Mouse (Mus musculus) neural tube, embryonic 15.5 days (tissue): ENCODE results near the gene Khk. TPM values are rescaled to one million over a fixed set of nuclear protein-coding genes. Genes with fewer than 3 reads are reported as not detected.

Source experiments
- ATAC-seq: fragments of 200-750 bp; cut with Nextera tagmentation; 2 replicates; pipeline ENCODE4 v1.8.0; 2017; ENCODE audit warnings: mild to moderate bottlenecking, moderate TSS enrichment, moderate library complexity; ENCODE audit not compliant: low FRiP score
- H3K27ac ChIP-seq: fragments of 300-500 bp; sonication (generic); replicated peaks from 2 replicates; pipeline ENCODE4 v1.5.1; 2015; ENCODE audit warnings: mild to moderate bottlenecking, inconsistent platforms
- H3K27me3 ChIP-seq: fragments of 300-500 bp; sonication (generic); replicated peaks from 2 replicates; pipeline ENCODE4 v1.6.1; 2015; ENCODE audit warnings: inconsistent platforms
- H3K36me3 ChIP-seq: fragments of 300-500 bp; sonication (generic); 2 replicates; pipeline ENCODE4 v1.6.1; 2015; ENCODE audit warnings: inconsistent platforms
- H3K4me1 ChIP-seq: fragments of 300-500 bp; sonication (generic); 2 replicates; pipeline ENCODE4 v1.6.1; 2015; ENCODE audit warnings: inconsistent platforms
- H3K4me2 ChIP-seq: fragments of 300-500 bp; sonication (generic); 2 replicates; pipeline ENCODE4 v1.6.1; 2015; ENCODE audit warnings: inconsistent platforms, mild to moderate bottlenecking, moderate library complexity
- H3K4me3 ChIP-seq: fragments of 300-500 bp; sonication (generic); replicated peaks from 2 replicates; pipeline ENCODE4 v1.5.1; 2015; ENCODE audit warnings: mild to moderate bottlenecking, inconsistent platforms
- H3K9ac ChIP-seq: fragments of 300-500 bp; sonication (generic); replicated peaks from 2 replicates; pipeline ENCODE4 v1.6.1; 2015; ENCODE audit warnings: mild to moderate bottlenecking, inconsistent platforms
- H3K9me3 ChIP-seq: fragments of 300-500 bp; sonication (generic); replicated peaks from 2 replicates; pipeline ENCODE4 v1.6.1; 2016; ENCODE audit warnings: inconsistent platforms
- WGBS: fragments of 180-500 bp; shearing (Covaris S2); methylation state at CpG from one replicate; pipeline ENCODE4 v1.1.7; 2015; ENCODE audit warnings: mixed read lengths; 5-methylcytosine and 5-hydroxymethylcytosine counted together
- polyA plus RNA-seq: library from polyadenylated mRNA; unstranded; fragments of >200 nt; fragmentation: Nextera tagmentation; extraction: Ambion mirVana; gene quantifications from 2 replicates; pipeline ENCODE4 v1.2.1, GENCODE M21; 2015

The Khk gene
- polyA plus RNA-seq, 1 experiment from 2014 or later: 12.7 TPM

GRCm38 (mm10) chr5:30914849-30915248 lies 6.4 kb upstream of the Khk start:
- peak overlapping the region; percentile 49 for H3K4me2 ChIP-seq
- H3K9ac ChIP-seq: no peak overlapping the region
- 81% methylated on average over 6 of the region's 6 CpGs for WGBS

GRCm38 (mm10) chr5:30915456-30915855 lies 5.8 kb upstream of the Khk start:
- 68% methylated on average over 9 of the region's 9 CpGs for WGBS
- ATAC-seq: peak; percentile 15
- H3K4me2 ChIP-seq: peak overlapping the region; percentile 49
- H3K27ac ChIP-seq: peak overlapping the region; percentile 52; the same call in 1 of the 2 replicates
- no peaks in the 10 kb centered on the region for H3K36me3 ChIP-seq
- no peaks in the 10 kb centered on the region for H3K27me3 ChIP-seq
- peaks cover 28% of the 10 kb centered on the region for H3K4me1 ChIP-seq
- H3K9me3 ChIP-seq: no peaks in the 10 kb centered on the region
- H3K9ac ChIP-seq: no peak overlapping the region
- peak overlapping the region; percentile 33 for H3K4me3 ChIP-seq

More at GRCm38 (mm10) chr5:30914849-30915248, 6.4 kb upstream of the Khk start:
- Histone ChIP-seq H3K4me1 (peaks cover 22% of the 10 kb centered on the region), H3K27ac (no peak overlapping the region), H3K4me3 (peak overlapping the region; percentile 33), H3K36me3 (no peaks in the 10 kb centered on the region), H3K27me3 (no peaks in the 10 kb centered on the region), H3K9me3 (no peaks in the 10 kb centered on the region)
- no peak for ATAC-seq

GRCm38 (mm10) chr5:30915974-30916433 lies 5.2 kb upstream of the Khk start:
- ATAC-seq: peak; percentile 80
- WGBS: 1% methylated on average over 7 of the region's 7 CpGs
- Histone ChIP-seq H3K4me2 (peak overlapping the region; percentile 49), H3K9ac (no peak overlapping the region), H3K36me3 (no peaks in the 10 kb centered on the region), H3K27ac (peak overlapping the region; percentile 64), H3K9me3 (no peaks in the 10 kb centered on the region), H3K4me3 (peak overlapping the region; percentile 33; the same call in 1 of the 2 replicates), H3K27me3 (no peaks in the 10 kb centered on the region), H3K4me1 (peaks cover 33% of the 10 kb centered on the region)

GRCm38 (mm10) chr5:30916841-30917240 lies 4.4 kb upstream of the Khk start:
- no peaks in the 10 kb centered on the region for H3K36me3 ChIP-seq
- no peak overlapping the region for H3K27ac ChIP-seq
- no peak overlapping the region for H3K4me3 ChIP-seq
- H3K4me2 ChIP-seq: no peak overlapping the region
- 98% methylated on average over 9 of the region's 9 CpGs for WGBS
- H3K27me3 ChIP-seq: no peaks in the 10 kb centered on the region
- ATAC-seq: no peak
- peaks cover 41% of the 10 kb centered on the region for H3K4me1 ChIP-seq
- H3K9ac ChIP-seq: no peak overlapping the region
- no peaks in the 10 kb centered on the region for H3K9me3 ChIP-seq

- no peak overlapping the region for H3K9ac ChIP-seq
- peaks cover 44% of the 10 kb centered on the region for H3K4me1 ChIP-seq
- no peaks in the 10 kb centered on the region for H3K9me3 ChIP-seq
- no peaks in the 10 kb centered on the region for H3K27me3 ChIP-seq
- H3K36me3 ChIP-seq: no peaks in the 10 kb centered on the region
- 90% methylated on average over 11 of the region's 11 CpGs for WGBS
- no peak overlapping the region for H3K27ac ChIP-seq
- no peak overlapping the region for H3K4me2 ChIP-seq
- ATAC-seq: no peak
- no peak overlapping the region for H3K4me3 ChIP-seq
Observed at GRCm38 (mm10) chr5:30917348-30917747, 3.9 kb upstream of the Khk start.

GRCm38 (mm10) chr5:30917891-30918670 lies 3.1 kb upstream of the Khk start:
- H3K36me3 ChIP-seq: no peaks in the 10 kb centered on the region
- H3K4me2 ChIP-seq: no peak overlapping the region
- ATAC-seq: no peak
- H3K4me3 ChIP-seq: no peak overlapping the region
- H3K27ac ChIP-seq: no peak overlapping the region
- no peaks in the 10 kb centered on the region for H3K27me3 ChIP-seq
- WGBS: 88% methylated on average over 31 of the region's 31 CpGs
- no peaks in the 10 kb centered on the region for H3K9me3 ChIP-seq
- H3K9ac ChIP-seq: no peak overlapping the region
- H3K4me1 ChIP-seq: peaks cover 42% of the 10 kb centered on the region

GRCm38 (mm10) chr5:30918691-30919090 lies 2.5 kb upstream of the Khk start:
- no peak overlapping the region for H3K9ac ChIP-seq
- H3K4me3 ChIP-seq: no peak overlapping the region
- ATAC-seq: no peak
- no peaks in the 10 kb centered on the region for H3K9me3 ChIP-seq
- 81% methylated on average over 8 of the region's 8 CpGs for WGBS
- no peaks in the 10 kb centered on the region for H3K27me3 ChIP-seq
- no peak overlapping the region for H3K27ac ChIP-seq
- no peaks in the 10 kb centered on the region for H3K36me3 ChIP-seq
- H3K4me2 ChIP-seq: no peak overlapping the region
- H3K4me1 ChIP-seq: peaks cover 40% of the 10 kb centered on the region

GRCm38 (mm10) chr5:30919831-30920614 lies 1.2 kb upstream of the Khk start:
- no peaks in the 10 kb centered on the region for H3K9me3 ChIP-seq
- no peaks in the 10 kb centered on the region for H3K36me3 ChIP-seq
- no peaks in the 10 kb centered on the region for H3K27me3 ChIP-seq
- H3K4me1 ChIP-seq: peaks cover 40% of the 10 kb centered on the region
- WGBS: 61% methylated on average over 11 of the region's 11 CpGs
- H3K4me3 ChIP-seq: no peak overlapping the region
- H3K4me2 ChIP-seq: peak overlapping the region; percentile 91; the same call in 1 of the 2 replicates
- H3K9ac ChIP-seq: no peak overlapping the region
- no peak for ATAC-seq
- H3K27ac ChIP-seq: 0 out of 2 replicates have a peak overlapping the region, but pooled peaks have one; percentile 9

GRCm38 (mm10) chr5:30920621-30921020 lies 610 bp upstream of the Khk start:
- Histone ChIP-seq H3K27me3 (no peaks in the 10 kb centered on the region), H3K4me2 (peak overlapping the region; percentile 91), H3K4me3 (no peak overlapping the region), H3K9ac (no peak overlapping the region), H3K4me1 (peaks cover 37% of the 10 kb centered on the region), H3K36me3 (no peaks in the 10 kb centered on the region), H3K27ac (no peak overlapping the region), H3K9me3 (no peaks in the 10 kb centered on the region)
- 61% methylated on average over 19 of the region's 19 CpGs for WGBS
- ATAC-seq: no peak

- Histone ChIP-seq H3K9ac (peak overlapping the region; percentile 64), H3K36me3 (no peaks in the 10 kb centered on the region), H3K4me2 (peak overlapping the region; percentile 91), H3K4me1 (peaks cover 30% of the 10 kb centered on the region), H3K9me3 (no peaks in the 10 kb centered on the region), H3K4me3 (peak overlapping the region; percentile 57), H3K27me3 (no peaks in the 10 kb centered on the region), H3K27ac (no peak overlapping the region)
- ATAC-seq: no peak
- 75% methylated on average over 10 of the region's 10 CpGs for WGBS
Observed at GRCm38 (mm10) chr5:30922581-30923041, 1.4 kb downstream of the Khk start.

- Histone ChIP-seq H3K4me2 (no peak overlapping the region), H3K9ac (no peak overlapping the region), H3K27ac (no peak overlapping the region), H3K4me3 (no peak overlapping the region), H3K27me3 (no peaks in the 10 kb centered on the region), H3K4me1 (peaks cover 35% of the 10 kb centered on the region), H3K9me3 (no peaks in the 10 kb centered on the region), H3K36me3 (no peaks in the 10 kb centered on the region)
- no peak for ATAC-seq
- 92% methylated on average over 6 of the region's 6 CpGs for WGBS
Observed at GRCm38 (mm10) chr5:30923119-30923518, 1.9 kb downstream of the Khk start.
